Mouse (Mus musculus): ENCODE measurements around the gene Gpatch2l.
A peak's percentile ranks its signal among the peaks of the same experiment; 100 is the strongest.

The Gpatch2l gene

GRCm38 (mm10) chr12:86320629-86321028 is 79.0 kb downstream of the Gpatch2l start:
- Histone ChIP-seq H3K36me3 (ENCODE audit: control insufficient read depth, insufficient read depth, low read length, poor library complexity, severe bottlenecking) (no peaks in the 10 kb centered on the region), H3K27me3 (ENCODE audit: control insufficient read depth, insufficient read depth, low read length, poor library complexity, severe bottlenecking) (no peaks in the 10 kb centered on the region)
- DNase-seq (ENCODE audit: low read depth, low spot score): no peak

DNA sequence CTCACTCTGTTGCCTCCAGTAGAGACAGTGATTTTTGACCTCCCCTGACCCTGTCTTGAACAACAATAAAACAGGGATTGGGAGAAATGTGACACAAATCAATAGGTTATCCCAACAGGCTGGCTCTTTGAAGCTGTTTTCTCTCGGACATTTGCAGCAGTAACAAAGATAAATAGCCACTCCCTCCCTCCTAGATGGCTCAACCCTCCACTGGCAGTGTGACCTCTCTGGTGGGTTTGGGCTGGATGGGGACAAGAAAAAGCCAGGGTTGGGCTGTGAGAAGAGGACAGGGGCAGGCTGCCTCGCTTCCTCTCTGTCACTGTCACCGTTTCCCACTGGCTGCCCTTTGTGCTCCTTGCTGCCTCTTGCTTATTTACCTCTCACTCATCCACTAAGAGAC is 82.6 kb downstream of the Gpatch2l start:
- no peak for DNase-seq (ENCODE audit: low read depth, low spot score)
- no peaks in the 10 kb centered on the region for H3K27me3 ChIP-seq (ENCODE audit: control insufficient read depth, insufficient read depth, low read length, poor library complexity, severe bottlenecking)

DNA sequence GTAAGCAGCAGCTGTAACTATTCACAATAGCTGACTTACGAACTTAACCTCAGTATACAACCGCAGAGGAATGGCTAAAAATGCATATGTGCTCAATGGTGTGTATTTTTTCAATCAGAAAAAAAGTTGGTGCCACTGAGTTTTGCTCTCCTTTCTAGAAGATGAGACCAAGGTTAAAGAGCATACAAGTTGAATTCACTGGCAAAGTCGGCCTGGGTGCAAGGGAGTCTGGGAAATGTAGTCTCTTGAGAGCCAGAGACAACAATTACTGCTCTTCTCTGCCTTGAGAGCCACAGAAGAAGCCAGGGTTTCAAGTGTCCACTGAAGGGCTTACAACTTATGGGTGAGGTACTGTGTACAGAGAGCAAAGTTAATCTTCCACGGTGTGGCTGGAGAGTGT is 88.2 kb downstream of the Gpatch2l start:
- no peaks in the 10 kb centered on the region for H3K36me3 ChIP-seq (ENCODE audit: control insufficient read depth, insufficient read depth, low read length, poor library complexity, severe bottlenecking)
- H3K27me3 ChIP-seq (ENCODE audit: control insufficient read depth, insufficient read depth, low read length, poor library complexity, severe bottlenecking): no peaks in the 10 kb centered on the region
- no peak for DNase-seq (ENCODE audit: low read depth, low spot score)

More for the DNA sequence above, 82.6 kb downstream of the Gpatch2l start:
- no peaks in the 10 kb centered on the region for H3K36me3 ChIP-seq (ENCODE audit: control insufficient read depth, insufficient read depth, low read length, poor library complexity, severe bottlenecking)

DNA sequence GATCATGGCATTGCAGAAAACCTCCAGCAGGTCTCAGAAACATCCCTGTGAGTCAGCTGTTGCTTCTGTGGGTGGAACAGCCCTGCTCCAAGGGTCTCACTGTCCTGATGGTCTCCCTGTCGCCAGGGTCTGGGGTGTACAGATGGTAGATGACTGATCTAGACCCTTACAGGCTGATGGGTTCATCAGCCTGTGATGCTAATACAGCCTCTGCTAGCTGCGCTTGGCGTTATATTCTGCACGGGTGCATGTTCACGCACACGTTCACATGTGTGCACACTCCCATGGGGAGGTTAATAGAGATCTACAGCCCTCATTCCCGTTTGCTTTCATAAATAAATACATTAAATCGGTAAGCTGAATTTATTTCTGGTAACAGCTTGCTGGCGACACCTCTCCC is 89.0 kb downstream of the Gpatch2l start:
- no peaks in the 10 kb centered on the region for H3K36me3 ChIP-seq (ENCODE audit: control insufficient read depth, insufficient read depth, low read length, poor library complexity, severe bottlenecking)
- no peaks in the 10 kb centered on the region for H3K27me3 ChIP-seq (ENCODE audit: control insufficient read depth, insufficient read depth, low read length, poor library complexity, severe bottlenecking)
- DNase-seq (ENCODE audit: low read depth, low spot score): no peak

GRCm38 (mm10) chr12:86331248-86331647 is 89.6 kb downstream of the Gpatch2l start:
- no peaks in the 10 kb centered on the region for H3K36me3 ChIP-seq (ENCODE audit: control insufficient read depth, insufficient read depth, low read length, poor library complexity, severe bottlenecking)
- no peaks in the 10 kb centered on the region for H3K27me3 ChIP-seq (ENCODE audit: control insufficient read depth, insufficient read depth, low read length, poor library complexity, severe bottlenecking)
- no peak for DNase-seq (ENCODE audit: low read depth, low spot score)

- H3K36me3 ChIP-seq (ENCODE audit: control insufficient read depth, insufficient read depth, low read length, poor library complexity, severe bottlenecking): no peaks in the 10 kb centered on the region
- H3K27me3 ChIP-seq (ENCODE audit: control insufficient read depth, insufficient read depth, low read length, poor library complexity, severe bottlenecking): no peaks in the 10 kb centered on the region
- peak; percentile 1 for DNase-seq (ENCODE audit: low read depth, low spot score)
Measured at GRCm38 (mm10) chr12:86336209-86336608, 94.6 kb downstream of the Gpatch2l start.

- no peaks in the 10 kb centered on the region for H3K36me3 ChIP-seq (ENCODE audit: control insufficient read depth, insufficient read depth, low read length, poor library complexity, severe bottlenecking)
- no peaks in the 10 kb centered on the region for H3K27me3 ChIP-seq (ENCODE audit: control insufficient read depth, insufficient read depth, low read length, poor library complexity, severe bottlenecking)
- DNase-seq (ENCODE audit: low read depth, low spot score): no peak
Measured at GRCm38 (mm10) chr12:86336887-86337286, 95.2 kb downstream of the Gpatch2l start.

Measured in splenic B cell, adult 2 months (primary cell).